Mouse (Mus musculus) spleen, adult 18-20 months (tissue): Measurements from ENCODE around the gene Slco4c1.

ENCODE experiments used
- DNase-seq, 2 experiments: peaks; one replicate each; pipeline ENCODE4 v3.0.0; 2022; ENCODE audit warnings: mixed read lengths in 2 of 2

The Slco4c1 gene

GRCm38 (mm10) chr1:96768264-96768663 is 103.7 kb downstream of the Slco4c1 start:
- peak in 1 of 2 experiments; percentile 1 for DNase-seq

GRCm38 (mm10) chr1:96766535-96766934 is 105.4 kb downstream of the Slco4c1 start:
- DNase-seq: no peak
